Mouse (Mus musculus) hindbrain, embryonic 11.5 days (tissue): ENCODE data around the gene Llcfc1. TPM values are rescaled to one million over a fixed set of nuclear protein-coding genes. Genes with fewer than 3 reads are reported as not detected.

Source experiments
- ATAC-seq: fragments of 200-750 bp; cut with Nextera tagmentation; 2 replicates; pipeline ENCODE4 v1.8.0; 2017; ENCODE audit warnings: mild to moderate bottlenecking, moderate TSS enrichment, moderate library complexity; ENCODE audit not compliant: low FRiP score
- DNase-seq: peaks from one replicate; pipeline ENCODE4 v3.0.0-alpha.2; 2015; ENCODE audit warnings: low spot score
- H3K27ac ChIP-seq: fragments of 300-500 bp; sonication (generic); 2 replicates; pipeline ENCODE4 v1.5.1; 2014; ENCODE audit warnings: mild to moderate bottlenecking, low read depth, low read length
- H3K27me3 ChIP-seq: fragments of 300-500 bp; sonication (generic); 2 replicates; pipeline ENCODE4 v1.6.1; 2014; ENCODE audit warnings: mild to moderate bottlenecking, low read length, moderate library complexity, mixed read lengths; ENCODE audit not compliant: control insufficient read depth, insufficient read depth
- H3K36me3 ChIP-seq: fragments of 300-500 bp; sonication (generic); 2 replicates; pipeline ENCODE4 v1.6.1; 2014; ENCODE audit warnings: mild to moderate bottlenecking, low read length, moderate library complexity, mixed read lengths; ENCODE audit not compliant: control insufficient read depth, insufficient read depth
- H3K4me1 ChIP-seq: fragments of 300-500 bp; sonication (generic); replicated peaks from 2 replicates; pipeline ENCODE4 v1.6.1; 2014; ENCODE audit warnings: low read length, mixed read lengths; ENCODE audit not compliant: control insufficient read depth, insufficient read depth
- H3K4me2 ChIP-seq: fragments of 300-500 bp; sonication (generic); replicated peaks from 2 replicates; pipeline ENCODE4 v1.6.1; 2014; ENCODE audit warnings: mild to moderate bottlenecking, low read depth, low read length
- H3K4me3 ChIP-seq: fragments of 300-500 bp; sonication (generic); 2 replicates; pipeline ENCODE4 v1.5.1; 2014; ENCODE audit warnings: low read depth, low read length
- H3K9ac ChIP-seq: fragments of 300-500 bp; sonication (generic); 2 replicates; pipeline ENCODE4 v1.6.1; 2014; ENCODE audit warnings: low read depth, low read length
- H3K9me3 ChIP-seq: fragments of 300-500 bp; sonication (generic); 2 replicates; pipeline ENCODE4 v1.6.1; 2016; ENCODE audit warnings: low read length; ENCODE audit not compliant: control insufficient read depth
- whole genome bisulfite sequencing: fragments of 180-500 bp; shearing (Covaris S2); extraction: QIAGEN DNeasy Blood & Tissue Kit; methylation state at CpG from one replicate; pipeline ENCODE4 v1.1.7; 2014; 5-methylcytosine and 5-hydroxymethylcytosine counted together
- polyA plus RNA-seq: library from polyadenylated mRNA; unstranded; fragments of >200 nt; fragmentation: Nextera tagmentation; extraction: Ambion mirVana; gene quantifications from 2 replicates; pipeline ENCODE4 v1.2.1, GENCODE M21; 2014

The Llcfc1 gene
- not detected in 2 replicates for polyA plus RNA-seq

DNA sequence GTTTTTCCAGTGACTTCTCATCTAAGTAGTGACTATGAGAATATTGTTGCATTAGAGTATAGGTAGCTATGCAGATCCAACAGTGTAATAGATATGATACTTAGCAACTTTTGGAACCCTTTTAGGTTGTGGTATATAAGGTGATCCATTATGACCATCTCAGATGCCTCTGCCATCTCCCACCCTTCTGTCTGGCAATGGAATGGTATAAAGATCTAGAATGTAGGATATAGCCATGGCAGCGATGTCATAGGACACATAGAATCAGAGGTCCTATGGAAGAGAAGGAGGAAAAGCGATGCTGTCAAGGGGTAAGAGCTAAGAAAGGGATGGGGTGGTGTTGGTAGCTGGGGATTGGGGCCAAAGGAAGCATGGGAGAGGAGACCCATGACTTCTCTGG, at the start of gene Llcfc1:
Llcfc1 (plus strand) TSS at position 301 of the 400 bp plus-strand sequence.
- Histone ChIP-seq H3K27me3 (no peaks in the 10 kb centered on the region), H3K9ac (no peak within 1 kb of the TSS), H3K27ac (no peak within 1 kb of the TSS), H3K36me3 (no peaks in the 10 kb centered on the region), H3K4me2 (no peak within 1 kb of the TSS), H3K4me1 (no peaks in the 10 kb centered on the region), H3K4me3 (no peak within 1 kb of the TSS), H3K9me3 (no peaks in the 10 kb centered on the region)
- DNase-seq (no peak), ATAC-seq (no peak)
- 94% methylated on average over 2 of the region's 2 CpGs for WGBS

DNA sequence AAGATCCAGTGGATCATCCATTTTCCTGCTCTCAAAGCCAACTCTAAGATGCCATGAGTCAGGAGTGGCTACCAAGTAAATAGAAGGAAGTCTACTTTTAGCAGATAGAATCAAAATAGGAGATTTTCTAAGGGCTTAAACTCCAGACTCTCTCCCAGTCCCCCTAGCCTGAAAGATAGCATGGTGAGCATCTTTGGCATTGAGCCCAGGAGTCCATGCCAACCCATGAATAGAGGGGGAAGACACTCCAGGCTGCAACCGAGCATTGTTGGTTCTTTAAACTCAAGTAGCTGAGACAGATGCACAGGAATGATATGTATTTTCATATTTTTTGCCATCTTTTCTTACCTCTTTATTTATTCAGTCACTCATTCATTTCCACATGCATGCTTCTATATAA, 49.0 kb upstream of the Llcfc1 start:
- DNase-seq (no peak), ATAC-seq (no peak)

DNA sequence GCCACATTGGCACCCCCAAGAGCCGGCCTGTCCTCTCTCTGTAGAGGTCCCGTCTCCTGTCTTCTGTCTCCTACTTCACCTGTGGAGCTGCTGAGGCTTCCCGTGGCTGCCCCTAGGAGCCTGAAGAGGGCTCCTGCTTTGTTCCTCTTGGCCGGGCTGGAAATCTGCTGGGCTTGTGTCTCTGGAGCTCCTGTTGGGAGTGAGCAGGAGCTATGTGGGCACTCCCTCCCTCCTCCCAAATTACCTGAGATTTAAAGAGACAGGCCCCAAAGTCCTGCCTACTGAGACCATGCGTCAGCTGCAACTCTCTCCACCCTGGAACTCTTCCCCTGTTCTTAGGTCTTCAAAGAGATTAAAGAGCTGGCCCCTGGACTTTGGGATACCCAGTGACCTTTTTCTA, 48.1 kb upstream of the Llcfc1 start, which contains the start of gene Trpv6:
Trpv6 (minus strand) TSS at position 228 of the 400 bp plus-strand sequence.
- ATAC-seq (no peak), DNase-seq (no peak)
- Histone ChIP-seq H3K9me3 (no peaks in the 10 kb centered on the region), H3K4me2 (no peak within 1 kb of the TSS), H3K9ac (no peak within 1 kb of the TSS), H3K27ac (no peak within 1 kb of the TSS), H3K36me3 (no peaks in the 10 kb centered on the region), H3K4me1 (no peaks in the 10 kb centered on the region), H3K27me3 (no peaks in the 10 kb centered on the region), H3K4me3 (no peak within 1 kb of the TSS)
- WGBS: 22% methylated on average over 5 of the region's 5 CpGs

More for the DNA sequence above, 49.0 kb upstream of the Llcfc1 start:
- 50% methylated on average over 1 of the region's 1 CpGs for WGBS
- no peak overlapping the region for H3K27ac ChIP-seq
- H3K4me2 ChIP-seq: no peak overlapping the region
- H3K9ac ChIP-seq: no peak overlapping the region
- H3K36me3 ChIP-seq: no peaks in the 10 kb centered on the region
- no peaks in the 10 kb centered on the region for H3K4me1 ChIP-seq
- H3K27me3 ChIP-seq: no peaks in the 10 kb centered on the region
- H3K9me3 ChIP-seq: no peaks in the 10 kb centered on the region
- H3K4me3 ChIP-seq: no peak overlapping the region

DNA sequence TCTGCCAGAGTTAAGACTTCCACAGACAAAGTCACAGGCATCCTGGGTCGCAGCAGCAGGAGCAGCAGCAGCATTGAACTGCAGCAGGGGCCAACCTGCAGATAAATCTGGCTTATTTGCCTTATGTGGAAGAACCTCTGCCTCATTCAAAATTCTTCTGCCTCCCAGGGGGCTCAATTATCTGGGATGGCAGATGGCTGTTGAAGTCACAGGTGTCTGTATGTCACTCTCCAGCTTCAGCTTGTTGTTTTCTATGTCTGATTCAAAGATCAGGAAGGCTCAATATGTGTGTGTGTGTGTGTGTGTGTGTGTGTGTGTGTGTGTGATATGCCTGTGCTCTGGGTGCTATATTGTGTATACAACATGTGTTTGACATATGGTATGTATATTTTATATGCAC, 46.8 kb upstream of the Llcfc1 start:
- no peak for DNase-seq
- ATAC-seq: no peak
- no peak overlapping the region for H3K27ac ChIP-seq
- no peak overlapping the region for H3K9ac ChIP-seq
- H3K27me3 ChIP-seq: no peaks in the 10 kb centered on the region
- no peaks in the 10 kb centered on the region for H3K36me3 ChIP-seq
- no peak overlapping the region for H3K4me3 ChIP-seq
- no peak overlapping the region for H3K4me2 ChIP-seq
- no peaks in the 10 kb centered on the region for H3K4me1 ChIP-seq
- 17% methylated on average over 1 of the region's 1 CpGs for WGBS
- H3K9me3 ChIP-seq: no peaks in the 10 kb centered on the region

DNA sequence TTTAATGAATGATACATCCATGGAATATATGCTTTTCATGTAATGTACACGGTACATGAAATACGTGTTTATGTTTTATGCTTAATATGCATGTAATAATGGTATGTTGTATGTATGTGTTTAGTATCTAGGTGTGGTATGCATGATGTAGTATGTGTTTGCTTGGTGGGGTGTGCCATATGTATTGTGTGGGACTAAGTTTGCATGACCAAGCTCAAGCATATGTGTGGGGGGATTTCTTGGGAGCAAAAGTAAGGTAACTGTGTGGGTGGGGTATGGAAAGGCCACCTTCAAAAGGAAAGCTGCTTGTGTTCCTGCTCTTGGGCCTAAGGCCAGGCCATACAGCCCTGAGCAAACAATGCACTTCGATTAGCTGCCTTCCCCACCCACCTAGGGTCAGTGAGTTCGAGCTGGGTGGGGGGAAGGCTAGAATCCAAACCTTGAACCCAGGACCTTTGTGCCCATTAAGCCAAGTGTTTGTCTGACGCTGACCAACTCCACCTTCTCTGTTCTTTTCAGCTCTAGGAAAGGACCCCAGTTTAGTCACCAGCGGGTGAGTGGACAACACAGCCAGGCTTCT, 46.2 kb upstream of the Llcfc1 start:
- 82% methylated on average over 6 of the region's 6 CpGs for WGBS
- Histone ChIP-seq H3K9ac (no peak overlapping the region), H3K4me1 (no peaks in the 10 kb centered on the region), H3K9me3 (no peaks in the 10 kb centered on the region), H3K27ac (no peak overlapping the region), H3K36me3 (no peaks in the 10 kb centered on the region), H3K4me3 (no peak overlapping the region), H3K27me3 (no peaks in the 10 kb centered on the region), H3K4me2 (no peak overlapping the region)
- DNase-seq (no peak), ATAC-seq (0 out of 2 replicates have a peak, but pooled peaks have one; percentile 17)

DNA sequence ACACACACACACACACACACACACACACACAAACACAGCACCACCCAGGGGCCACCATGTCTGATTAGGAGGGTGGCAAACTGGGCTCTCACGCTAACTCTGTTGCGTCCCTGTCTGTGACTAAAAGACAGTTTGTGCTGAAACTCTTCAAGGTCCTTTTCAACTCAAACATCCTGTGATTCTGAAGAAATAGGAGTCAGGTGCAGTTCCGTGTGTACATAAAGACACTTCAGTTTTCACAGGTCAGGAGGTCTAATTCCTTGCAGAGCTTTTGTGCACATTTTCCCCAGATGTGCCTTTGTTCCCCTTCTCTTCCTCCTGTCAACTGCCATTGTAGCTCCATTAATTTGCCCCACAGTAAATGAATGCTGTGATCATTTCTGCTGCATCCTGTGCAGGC, 43.8 kb upstream of the Llcfc1 start:
- no peak overlapping the region for H3K9ac ChIP-seq
- no peaks in the 10 kb centered on the region for H3K36me3 ChIP-seq
- H3K27ac ChIP-seq: no peak overlapping the region
- no peaks in the 10 kb centered on the region for H3K27me3 ChIP-seq
- WGBS: 57% methylated on average over 3 of the region's 3 CpGs
- no peak for DNase-seq
- no peak overlapping the region for H3K4me3 ChIP-seq
- no peaks in the 10 kb centered on the region for H3K9me3 ChIP-seq
- H3K4me2 ChIP-seq: no peak overlapping the region
- no peaks in the 10 kb centered on the region for H3K4me1 ChIP-seq
- no peak for ATAC-seq

DNA sequence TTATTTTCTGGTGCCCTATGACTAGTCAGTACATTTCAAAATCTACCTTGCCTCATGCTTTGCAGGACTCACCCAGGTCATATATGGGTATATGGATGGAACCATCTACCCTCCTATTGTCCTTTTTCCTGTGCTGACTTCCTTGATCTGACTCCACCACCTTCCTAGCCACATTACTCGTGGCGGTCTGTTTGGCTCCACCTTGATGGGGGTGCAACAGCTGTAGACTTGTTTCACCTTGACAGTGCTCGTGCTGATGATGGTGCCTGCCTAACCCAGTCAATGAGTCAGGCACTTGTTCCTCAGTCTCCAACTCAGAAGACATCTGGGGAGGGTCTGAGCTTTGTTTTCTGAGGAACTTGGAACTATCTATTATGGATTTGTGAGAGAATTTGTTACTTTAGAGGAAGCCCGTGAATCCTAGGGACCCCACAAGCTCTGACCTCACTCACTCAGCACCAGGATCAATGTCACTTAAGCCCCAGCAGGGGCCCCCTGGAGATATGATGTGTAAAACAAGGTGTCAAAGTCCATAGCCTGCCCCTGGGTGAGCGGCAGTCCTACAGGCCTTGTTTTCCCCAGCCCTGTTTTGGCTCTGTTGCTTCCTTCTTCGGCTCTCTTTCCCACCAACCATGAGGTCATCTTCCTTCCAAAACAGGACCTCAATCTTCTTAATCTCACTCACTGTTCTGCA, 42.9 kb upstream of the Llcfc1 start:
- no peak for ATAC-seq
- WGBS: 79% methylated on average over 6 of the region's 6 CpGs
- H3K27ac ChIP-seq: no peak overlapping the region
- H3K9me3 ChIP-seq: no peaks in the 10 kb centered on the region
- no peaks in the 10 kb centered on the region for H3K27me3 ChIP-seq
- no peak for DNase-seq
- no peak overlapping the region for H3K9ac ChIP-seq
- no peaks in the 10 kb centered on the region for H3K4me1 ChIP-seq
- no peak overlapping the region for H3K4me3 ChIP-seq
- no peak overlapping the region for H3K4me2 ChIP-seq
- no peaks in the 10 kb centered on the region for H3K36me3 ChIP-seq

DNA sequence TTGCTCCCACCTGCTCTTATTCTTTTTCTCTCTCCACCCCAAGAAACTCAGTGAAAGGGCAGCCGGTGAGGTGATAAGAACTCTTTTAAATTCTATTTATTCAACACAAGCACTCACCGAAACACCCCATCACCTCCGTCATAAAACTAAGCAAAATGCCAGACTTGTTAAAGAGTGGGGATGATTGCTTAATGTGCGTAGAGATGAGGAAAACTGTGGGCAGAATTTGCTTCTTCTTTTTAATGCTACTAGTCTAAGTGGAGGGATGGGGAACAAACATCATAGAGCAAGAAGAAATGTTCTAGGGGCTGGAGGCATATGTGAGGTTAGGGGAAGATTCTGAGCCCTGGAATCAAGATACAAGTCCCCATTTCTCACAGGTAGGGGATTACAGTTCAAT, 41.5 kb upstream of the Llcfc1 start:
- ATAC-seq (no peak), DNase-seq (no peak)
- WGBS: 90% methylated on average over 4 of the region's 4 CpGs

DNA sequence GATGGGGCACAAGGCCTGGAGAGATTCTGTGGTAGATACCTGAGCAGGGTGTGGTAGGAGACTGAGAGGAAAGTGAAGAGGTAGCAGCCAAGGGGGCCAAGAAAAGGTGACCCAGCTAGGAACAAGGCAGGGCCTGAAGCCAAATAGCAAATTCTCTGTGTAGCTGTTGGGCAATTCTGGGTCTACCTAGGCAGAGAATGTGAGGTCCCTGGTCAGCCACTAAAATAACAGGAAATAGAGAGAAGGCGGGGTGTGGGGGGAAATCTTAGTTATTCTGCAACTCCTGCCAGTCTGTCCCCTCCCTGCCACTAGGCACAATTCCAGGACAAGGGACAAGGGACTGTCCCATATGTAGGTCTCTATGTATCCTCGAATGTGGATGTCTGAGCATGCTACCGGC, 41.0 kb upstream of the Llcfc1 start:
- Histone ChIP-seq H3K4me3 (no peak overlapping the region), H3K9ac (no peak overlapping the region), H3K36me3 (no peaks in the 10 kb centered on the region), H3K4me1 (no peaks in the 10 kb centered on the region), H3K4me2 (no peak overlapping the region), H3K9me3 (no peaks in the 10 kb centered on the region), H3K27ac (no peak overlapping the region), H3K27me3 (no peaks in the 10 kb centered on the region)
- 91% methylated on average over 3 of the region's 3 CpGs for WGBS
- no peak for ATAC-seq
- DNase-seq: no peak

More for the DNA sequence above, 41.5 kb upstream of the Llcfc1 start:
- H3K4me2 ChIP-seq: no peak overlapping the region
- H3K27me3 ChIP-seq: no peaks in the 10 kb centered on the region
- no peaks in the 10 kb centered on the region for H3K9me3 ChIP-seq
- H3K4me1 ChIP-seq: no peaks in the 10 kb centered on the region
- no peak overlapping the region for H3K27ac ChIP-seq
- H3K4me3 ChIP-seq: no peak overlapping the region
- no peak overlapping the region for H3K9ac ChIP-seq
- H3K36me3 ChIP-seq: no peaks in the 10 kb centered on the region
